Mouse (Mus musculus): ENCODE results near the gene Tcf7l1.

DNA sequence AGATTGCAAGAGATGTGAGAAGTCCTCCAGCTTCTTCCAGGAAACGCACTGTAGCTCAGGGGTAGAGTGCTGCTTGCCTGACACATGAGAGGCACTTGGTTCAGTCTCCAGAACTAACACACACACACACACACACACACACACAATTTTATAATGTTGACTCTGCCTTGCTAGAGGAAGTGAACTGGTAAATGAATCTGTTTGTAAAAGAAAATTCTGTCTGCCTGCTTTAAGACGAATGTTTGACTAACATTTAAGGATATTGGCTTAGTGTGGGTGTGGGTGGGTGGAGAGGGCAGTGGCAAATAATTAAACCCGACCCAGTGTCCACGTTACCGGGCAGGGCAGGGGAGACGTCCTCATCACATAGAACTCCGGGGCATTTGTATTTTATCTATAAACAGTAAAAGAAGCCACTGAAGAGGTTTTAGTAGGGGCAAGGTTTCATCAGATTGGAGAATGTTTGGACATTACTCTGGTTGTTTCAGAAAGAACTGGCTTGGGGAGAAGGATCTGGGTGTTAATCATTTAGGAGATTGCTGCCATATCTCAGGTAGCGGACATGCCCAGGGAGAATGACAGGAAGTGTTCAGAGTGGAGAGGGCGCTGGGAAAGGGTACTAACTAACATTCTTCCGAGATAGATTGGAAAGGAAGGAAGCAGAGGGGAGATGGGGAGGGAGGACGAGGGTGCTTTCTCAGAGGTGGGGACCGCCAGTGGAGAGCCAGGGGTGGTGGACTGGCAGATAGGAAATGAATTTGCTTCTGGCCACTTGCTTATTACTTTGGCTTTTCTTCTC is 169.1 kb downstream of the Tcf7l1 start:
- no peak for TF ChIP-seq POLR2A (IDR thresholded peaks at IDR 0.05; ENCODE audit: control insufficient read depth, extremely low read depth, insufficient read depth, low read length, poor library complexity)
- TF ChIP-seq CTCF (IDR thresholded peaks at IDR 0.05; ENCODE audit: borderline replicate concordance, control insufficient read depth, extremely low read depth, insufficient read depth, low read length, poor library complexity): no peak

Measured in thymus, adult 2 months (tissue).